Mouse (Mus musculus) stomach, postnatal 0 days (tissue): ENCODE results near the gene Apobec1. TPM values are rescaled to one million over a fixed set of nuclear protein-coding genes. Genes with fewer than 3 reads are reported as not detected.
A peak's percentile ranks its signal among the peaks of the same experiment; 100 is the strongest.

Experiments used
- ATAC-seq: fragments of 200-750 bp; cut with Nextera tagmentation; 2 replicates; pipeline ENCODE4 v1.8.0; 2017; ENCODE audit not compliant: low FRiP score, low TSS enrichment
- DNase-seq: peaks from one replicate; pipeline ENCODE4 v3.0.0-alpha.2; 2016; ENCODE audit warnings: low spot score
- H3K27ac ChIP-seq: fragments of 300-500 bp; sonication (generic); replicated peaks from 2 replicates; pipeline ENCODE4 v1.5.1; 2014; ENCODE audit warnings: mild to moderate bottlenecking, control low read depth
- H3K27me3 ChIP-seq: fragments of 300-500 bp; sonication (generic); 2 replicates; pipeline ENCODE4 v1.6.1; 2014; ENCODE audit warnings: low read length; ENCODE audit not compliant: control insufficient read depth, insufficient read depth
- H3K36me3 ChIP-seq: fragments of 300-500 bp; sonication (generic); 2 replicates; pipeline ENCODE4 v1.6.1; 2014; ENCODE audit warnings: low read length, mixed read lengths; ENCODE audit not compliant: control insufficient read depth, insufficient read depth
- H3K4me1 ChIP-seq: fragments of 300-500 bp; sonication (generic); replicated peaks from 2 replicates; pipeline ENCODE4 v1.6.1; 2014; ENCODE audit warnings: antibody characterized with exemption; ENCODE audit not compliant: control insufficient read depth, insufficient read depth
- H3K4me2 ChIP-seq: fragments of 300-500 bp; sonication (generic); replicated peaks from 2 replicates; pipeline ENCODE4 v1.6.1; 2014; ENCODE audit warnings: low read depth, mild to moderate bottlenecking, control low read depth, moderate library complexity
- H3K4me3 ChIP-seq: fragments of 300-500 bp; sonication (generic); 2 replicates; pipeline ENCODE4 v1.5.1; 2014; ENCODE audit warnings: low read depth, low read length, control low read depth
- H3K9ac ChIP-seq: fragments of 300-500 bp; sonication (generic); 2 replicates; pipeline ENCODE4 v1.6.1; 2014; ENCODE audit warnings: mild to moderate bottlenecking, low read length, control low read depth, mixed read lengths
- H3K9me3 ChIP-seq: fragments of 300-500 bp; sonication (generic); 2 replicates; pipeline ENCODE4 v1.6.1; 2016; ENCODE audit warnings: low read length; ENCODE audit not compliant: control insufficient read depth
- CTCF ChIP-seq: IDR thresholded peaks from 2 replicates; pipeline ENCODE4 v1.5.1; 2016; ENCODE audit warnings: antibody characterized with exemption, low read depth, mild to moderate bottlenecking, moderate library complexity
- EP300 ChIP-seq: optimal IDR thresholded peaks from 2 replicates; pipeline ENCODE3; 2016; ENCODE audit warnings: antibody characterized with exemption
- WGBS: fragments of 180-500 bp; shearing (Covaris S2); extraction: QIAGEN DNeasy Blood & Tissue Kit; methylation state at CpG from one replicate; pipeline ENCODE4 v1.1.7; 2014; 5-methylcytosine and 5-hydroxymethylcytosine counted together
- polyA plus RNA-seq: library from polyadenylated mRNA; unstranded; fragments of >200 nt; fragmentation: Nextera tagmentation; extraction: Ambion mirVana; gene quantifications from 2 replicates; pipeline ENCODE4 v1.2.1, GENCODE M21; 2015

Apobec1 gene
- polyA plus RNA-seq, 1 experiment from 2014 or later, result 7.8 TPM

- no peaks in the 10 kb centered on the region for H3K27me3 ChIP-seq
- no peak overlapping the region for H3K27ac ChIP-seq
- no peak overlapping the region for H3K9ac ChIP-seq
- H3K9me3 ChIP-seq, result no peaks in the 10 kb centered on the region
- H3K4me2 ChIP-seq, result no peak overlapping the region
- H3K4me1 ChIP-seq, result no peaks in the 10 kb centered on the region
- no peaks in the 10 kb centered on the region for H3K36me3 ChIP-seq
- ATAC-seq (no peak), DNase-seq (no peak)
- no peak overlapping the region for H3K4me3 ChIP-seq
- no peak for TF ChIP-seq EP300
- TF ChIP-seq CTCF, result no peak
- 79% methylated on average over 6 of the region's 6 CpGs for WGBS
Measured at GRCm38 (mm10) chr6:122621066-122621465, 18.8 kb upstream of the Apobec1 start.

DNA sequence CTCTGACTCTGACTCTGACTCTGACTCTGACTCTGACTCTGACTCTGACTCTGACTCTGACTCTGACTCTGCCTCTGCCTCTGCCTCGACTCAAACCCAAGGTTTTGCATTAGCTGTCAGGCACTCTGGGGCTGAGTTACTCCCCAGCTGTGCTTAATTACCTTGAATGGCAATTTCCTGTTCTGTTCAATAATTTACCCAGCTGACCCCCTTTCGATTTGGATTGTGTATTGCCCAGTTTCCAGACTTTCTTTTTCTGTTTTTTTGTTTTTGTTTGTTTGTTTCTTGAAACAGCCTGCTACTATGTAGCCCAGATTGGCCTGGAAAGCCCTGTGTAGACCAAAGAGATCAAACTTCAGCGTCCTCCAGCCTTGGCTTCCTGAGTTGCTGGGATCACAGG lies 13.8 kb upstream of the Apobec1 start:
- 64% methylated on average over 3 of the region's 3 CpGs for WGBS
- H3K27ac ChIP-seq, result no peak overlapping the region
- no peak for ATAC-seq

GRCm38 (mm10) chr6:122614047-122614446 lies 11.8 kb upstream of the Apobec1 start:
- Histone ChIP-seq H3K4me3 (no peak overlapping the region), H3K4me2 (no peak overlapping the region), H3K27ac (no peak overlapping the region), H3K9ac (no peak overlapping the region), H3K4me1 (no peaks in the 10 kb centered on the region), H3K27me3 (no peaks in the 10 kb centered on the region), H3K9me3 (no peaks in the 10 kb centered on the region), H3K36me3 (no peaks in the 10 kb centered on the region)
- ATAC-seq (no peak), DNase-seq (no peak)
- 57% methylated on average over 2 of the region's 2 CpGs for WGBS
- no peak for TF ChIP-seq EP300
- TF ChIP-seq CTCF, result peak; percentile 66

More for the DNA sequence above, 13.8 kb upstream of the Apobec1 start:
- H3K4me2 ChIP-seq, result no peak overlapping the region
- no peak overlapping the region for H3K9ac ChIP-seq
- H3K36me3 ChIP-seq, result no peaks in the 10 kb centered on the region
- no peaks in the 10 kb centered on the region for H3K9me3 ChIP-seq
- no peaks in the 10 kb centered on the region for H3K4me1 ChIP-seq
- no peak for DNase-seq
- no peak for TF ChIP-seq EP300
- no peak for TF ChIP-seq CTCF
- H3K27me3 ChIP-seq, result no peaks in the 10 kb centered on the region
- H3K4me3 ChIP-seq, result no peak overlapping the region

- DNase-seq (no peak), ATAC-seq (no peak)
- H3K36me3 ChIP-seq, result no peaks in the 10 kb centered on the region
- no peak overlapping the region for H3K27ac ChIP-seq
- no peak overlapping the region for H3K9ac ChIP-seq
- H3K4me2 ChIP-seq, result no peak overlapping the region
- no peak for TF ChIP-seq CTCF
- TF ChIP-seq EP300, result no peak
- no peaks in the 10 kb centered on the region for H3K27me3 ChIP-seq
- 87% methylated on average over 4 of the region's 4 CpGs for WGBS
- no peaks in the 10 kb centered on the region for H3K4me1 ChIP-seq
- H3K4me3 ChIP-seq, result no peak overlapping the region
- no peaks in the 10 kb centered on the region for H3K9me3 ChIP-seq
Measured at GRCm38 (mm10) chr6:122612426-122612825, 10.2 kb upstream of the Apobec1 start.

GRCm38 (mm10) chr6:122609771-122610170 lies 7.5 kb upstream of the Apobec1 start, which contains the start of gene Gdf3:
Gene Gdf3 (minus strand): TSS chr6:122610087.
- no peaks in the 10 kb centered on the region for H3K36me3 ChIP-seq
- no peak within 1 kb of the TSS for H3K9ac ChIP-seq
- H3K27me3 ChIP-seq, result no peaks in the 10 kb centered on the region
- H3K4me3 ChIP-seq, result no peak within 1 kb of the TSS
- H3K27ac ChIP-seq, result no peak within 1 kb of the TSS
- H3K4me1 ChIP-seq, result no peaks in the 10 kb centered on the region
- no peak for DNase-seq
- TF ChIP-seq EP300 (no peak), CTCF (no peak)
- ATAC-seq, result no peak
- 39% methylated on average over 14 of the region's 14 CpGs for WGBS
- H3K4me2 ChIP-seq, result no peak within 1 kb of the TSS
- H3K9me3 ChIP-seq, result no peaks in the 10 kb centered on the region

DNA sequence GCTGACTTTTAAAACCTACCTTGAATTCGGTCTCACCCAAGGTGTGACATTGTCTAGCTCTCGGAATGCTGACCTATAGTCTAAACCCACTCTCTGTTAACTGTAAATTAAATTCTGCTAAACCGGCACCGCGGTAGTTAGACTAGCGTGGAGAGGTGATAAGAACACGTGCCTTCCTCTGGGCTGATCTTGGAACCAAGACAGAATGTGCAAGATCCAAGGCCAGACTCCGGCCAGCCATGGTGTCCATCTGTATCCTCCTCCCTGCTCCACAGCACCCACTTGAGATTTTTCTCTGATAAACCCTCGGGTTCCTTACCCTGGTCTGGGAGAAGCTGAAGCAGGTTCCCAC lies 7.1 kb upstream of the Apobec1 start:
- Histone ChIP-seq H3K4me1 (no peaks in the 10 kb centered on the region), H3K4me3 (no peak overlapping the region), H3K9me3 (no peaks in the 10 kb centered on the region), H3K27ac (no peak overlapping the region), H3K4me2 (no peak overlapping the region), H3K27me3 (no peaks in the 10 kb centered on the region), H3K9ac (no peak overlapping the region), H3K36me3 (no peaks in the 10 kb centered on the region)
- ATAC-seq, result no peak
- no peak for DNase-seq
- 58% methylated on average over 9 of the region's 9 CpGs for WGBS
- no peak for TF ChIP-seq EP300
